Mouse (Mus musculus) E14TG2a.4 (cell line): ENCODE results near the gene Tmem246.

Experiments used
- CTCF ChIP-seq: conservative IDR thresholded peaks from 2 replicates; pipeline ENCODE4 v1.5.1; 2014; ENCODE audit warnings: low read length
- NANOG ChIP-seq: IDR thresholded peaks from 2 replicates; pipeline ENCODE4 v1.6.1; 2014; ENCODE audit warnings: borderline replicate concordance, low read length, mixed read lengths

DNA sequence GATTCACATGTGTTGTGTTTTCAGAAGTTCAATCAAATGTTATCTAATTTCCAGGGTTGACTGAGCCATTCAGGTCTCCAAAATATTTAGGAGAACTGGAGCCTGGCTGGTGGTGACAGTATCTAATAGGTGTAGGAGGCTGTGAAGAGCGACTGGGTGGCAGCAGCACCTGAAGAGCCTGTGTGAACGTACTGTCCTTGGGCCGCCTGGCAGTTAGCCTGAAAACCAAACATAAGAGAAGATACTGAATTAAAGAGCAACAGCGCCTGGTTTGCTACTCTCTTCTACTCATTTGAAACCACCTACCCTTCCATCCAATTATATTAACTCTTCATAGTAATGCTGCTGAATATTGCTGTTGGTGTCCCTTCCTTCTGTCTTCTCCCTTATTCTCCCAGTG, 61.0 kb downstream of the Tmem246 start:
- TF ChIP-seq CTCF = no peak
- TF ChIP-seq NANOG = no peak
